Mouse (Mus musculus) heart, adult 11 months (tissue): ENCODE results near the gene Matk.

ENCODE experiments used
- DNase-seq: peaks from one replicate; pipeline ENCODE4 v3.0.0; 2022

Matk gene

DNA sequence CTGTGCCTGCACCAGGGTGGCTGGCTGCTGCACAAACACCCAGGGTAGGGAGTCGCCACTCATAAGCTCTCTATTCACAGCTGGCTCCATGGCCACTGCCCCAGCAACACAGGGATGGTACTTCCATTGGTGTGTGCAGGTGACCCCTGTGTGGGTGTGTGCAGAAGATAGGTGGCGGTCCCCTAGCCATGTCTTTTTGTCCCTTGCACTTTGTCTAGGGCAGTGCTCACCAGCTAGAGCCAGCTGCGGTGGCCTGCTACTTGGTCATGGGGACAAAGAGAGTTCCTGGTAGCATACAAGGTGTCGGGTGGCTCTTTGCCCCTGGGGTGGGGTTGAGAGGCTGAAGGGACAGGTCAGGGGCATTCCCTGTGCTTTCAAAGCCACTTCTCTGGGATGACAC lies 8.6 kb upstream of the Matk start:
- DNase-seq: peak; percentile 91

DNA sequence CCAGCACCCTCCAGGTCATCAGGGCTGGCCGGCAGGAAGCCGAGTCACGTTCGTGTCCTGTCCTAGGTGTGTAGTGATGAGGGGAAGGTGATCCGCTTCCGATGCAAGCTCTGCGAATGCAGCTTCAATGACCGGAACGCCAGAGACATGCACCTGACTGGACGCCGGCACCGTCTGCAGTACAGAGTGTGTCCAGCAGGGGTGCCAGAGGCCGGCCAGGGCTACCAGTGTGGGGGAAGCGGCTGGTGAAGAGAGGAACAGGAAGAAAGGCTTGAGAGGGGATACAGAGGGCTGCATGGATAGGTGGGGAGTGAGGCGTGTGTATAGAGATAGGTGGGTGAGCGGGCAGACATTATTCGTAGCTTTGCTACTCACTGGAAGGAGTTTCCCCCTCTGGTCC lies 8.1 kb upstream of the Matk start:
- DNase-seq: peak; percentile 95

DNA sequence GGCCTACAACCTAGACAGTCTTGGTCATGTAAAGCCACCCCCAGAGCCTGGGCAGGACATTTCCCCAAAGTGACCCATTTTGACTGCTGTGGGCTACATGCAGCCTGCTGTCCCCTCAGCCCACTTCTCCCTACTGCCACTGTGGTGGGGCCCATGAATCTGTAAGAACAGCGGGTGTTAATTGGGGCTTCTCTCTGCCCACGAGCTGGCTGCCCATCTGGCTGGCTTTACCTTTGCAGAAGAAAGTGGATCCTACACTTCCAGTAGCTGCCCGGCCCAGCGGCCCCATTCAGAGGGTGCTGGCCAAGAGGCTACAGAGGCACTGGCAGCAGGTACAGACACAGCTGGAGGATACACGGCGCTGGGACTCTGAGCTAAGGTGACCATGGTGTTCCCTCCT lies 7.6 kb upstream of the Matk start:
- DNase-seq: no peak

DNA sequence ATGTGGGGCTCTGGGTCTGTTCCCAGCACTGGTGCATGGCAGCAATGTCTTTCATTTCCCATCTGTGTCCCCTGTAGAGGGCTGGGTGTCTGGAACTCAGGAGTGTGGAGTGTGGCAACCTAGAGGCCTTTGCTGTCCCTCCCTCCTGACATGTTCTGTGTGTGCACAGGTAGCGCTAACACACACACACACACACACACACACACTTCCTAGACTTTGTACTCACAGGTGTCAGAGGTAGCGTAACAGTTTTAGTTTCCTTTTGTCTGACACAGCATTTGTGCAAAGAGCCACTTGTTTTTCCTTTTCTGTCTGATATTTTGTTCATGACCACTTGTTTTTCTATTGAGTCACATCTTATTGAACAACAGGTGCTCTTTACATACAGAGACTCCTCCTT lies 4.9 kb upstream of the Matk start:
- no peak for DNase-seq

DNA sequence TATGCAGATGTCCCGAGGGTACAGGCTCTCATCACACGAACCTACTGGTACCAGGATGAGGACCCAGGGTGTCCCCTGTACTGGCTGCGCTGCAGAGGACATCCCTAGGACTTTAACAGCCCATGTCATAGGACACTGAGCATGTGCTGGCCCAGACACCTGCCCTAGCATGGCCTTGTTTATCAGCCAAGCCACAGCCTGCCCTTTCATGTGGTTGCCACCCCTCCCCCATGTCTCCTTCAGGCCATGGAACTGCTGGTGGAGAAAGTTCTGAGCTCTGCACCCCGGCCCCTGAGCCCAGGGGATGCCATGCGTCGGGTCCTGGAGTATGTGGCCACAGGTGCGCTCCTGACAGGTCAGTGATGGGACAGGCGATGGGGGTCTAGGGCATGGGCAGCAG lies 3.3 kb upstream of the Matk start:
- no peak for DNase-seq

DNA sequence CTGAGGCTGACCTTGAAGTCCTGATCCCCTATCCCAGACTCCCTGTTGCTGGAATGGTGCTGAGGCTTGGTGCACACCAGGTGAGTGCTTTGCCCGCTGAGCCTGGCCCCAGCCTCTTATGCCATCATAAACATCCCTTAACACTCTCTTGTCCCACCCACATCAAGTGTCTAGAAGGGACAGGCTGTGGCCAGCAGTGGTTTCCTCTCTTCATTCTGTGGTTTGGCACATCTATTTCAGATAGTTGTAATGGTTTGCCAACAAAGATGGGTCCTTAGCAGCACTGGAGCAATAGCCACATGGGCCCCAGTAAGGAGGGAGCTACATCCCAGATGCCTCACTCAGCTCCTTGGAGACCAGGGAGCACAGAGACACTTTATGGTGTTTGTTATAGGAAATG lies 2.2 kb downstream of the Matk start:
- no peak for DNase-seq

DNA sequence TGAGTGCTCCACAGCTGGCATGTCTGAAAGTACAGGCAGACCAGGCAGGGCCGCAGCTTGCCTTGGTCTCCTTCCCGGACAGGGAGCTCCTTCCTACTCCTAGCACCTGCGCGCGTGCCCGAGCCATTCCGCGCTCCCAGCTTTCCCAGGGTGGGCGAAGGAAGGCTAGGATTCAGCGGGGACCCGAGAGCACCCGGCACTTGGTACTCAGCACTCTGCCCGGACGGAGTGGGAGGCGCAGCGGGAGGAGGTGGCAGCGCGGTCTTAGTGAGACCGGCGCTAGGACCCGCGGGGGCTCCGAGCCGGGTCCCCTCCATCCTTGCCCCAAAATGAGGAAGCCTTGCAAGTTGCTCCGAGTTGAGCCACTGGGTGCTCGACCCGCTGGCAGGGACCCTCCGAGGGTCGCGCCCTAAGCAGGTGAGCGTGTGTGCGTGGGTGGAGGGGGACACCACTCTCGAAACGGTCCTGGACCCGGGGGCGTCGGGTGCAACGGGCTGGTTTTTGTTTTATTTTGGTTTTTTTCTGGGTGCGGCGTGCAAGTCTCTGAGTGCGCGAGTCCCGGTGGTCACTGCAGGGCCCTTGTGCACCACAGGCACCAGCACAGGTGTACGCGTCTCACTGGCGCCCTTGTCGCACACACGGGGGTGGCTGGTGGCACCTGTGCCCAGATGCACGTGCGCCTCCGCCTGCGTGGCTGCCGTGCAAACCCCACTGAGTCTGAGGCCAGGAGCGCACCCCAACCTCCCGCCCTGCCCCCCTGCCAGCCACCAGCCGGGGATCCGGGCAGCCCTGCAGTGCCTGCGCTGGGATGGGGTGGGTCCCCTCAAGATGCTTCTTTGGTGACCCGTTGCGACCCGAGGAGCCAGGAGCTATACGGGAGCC lies 4.7 kb downstream of the Matk start:
- DNase-seq: no peak

DNA sequence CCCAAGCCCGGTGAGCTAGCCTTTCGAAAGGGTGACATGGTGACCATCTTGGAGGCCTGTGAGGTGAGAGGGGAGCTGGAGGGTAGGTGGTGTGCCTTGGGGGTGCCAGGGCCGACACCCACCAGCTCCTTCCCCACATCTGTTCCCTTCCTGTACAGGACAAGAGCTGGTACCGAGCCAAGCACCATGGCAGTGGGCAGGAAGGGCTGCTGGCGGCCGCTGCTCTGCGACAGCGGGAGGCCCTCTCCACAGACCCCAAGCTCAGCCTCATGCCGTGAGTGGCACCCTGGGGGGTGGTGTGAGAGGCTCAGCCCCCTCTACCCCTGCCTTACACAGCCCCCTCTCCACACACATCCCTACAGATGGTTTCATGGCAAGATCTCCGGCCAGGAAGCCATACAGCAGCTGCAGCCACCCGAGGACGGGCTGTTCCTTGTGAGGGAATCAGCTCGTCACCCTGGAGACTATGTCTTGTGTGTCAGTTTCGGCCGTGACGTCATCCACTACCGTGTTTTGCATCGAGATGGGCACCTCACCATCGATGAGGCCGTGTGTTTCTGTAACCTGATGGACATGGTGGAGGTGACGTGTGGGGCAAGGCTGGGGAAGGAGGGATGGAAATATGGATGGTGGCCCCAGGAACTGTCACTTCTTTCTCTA lies 6.6 kb downstream of the Matk start:
- DNase-seq: no peak

DNA sequence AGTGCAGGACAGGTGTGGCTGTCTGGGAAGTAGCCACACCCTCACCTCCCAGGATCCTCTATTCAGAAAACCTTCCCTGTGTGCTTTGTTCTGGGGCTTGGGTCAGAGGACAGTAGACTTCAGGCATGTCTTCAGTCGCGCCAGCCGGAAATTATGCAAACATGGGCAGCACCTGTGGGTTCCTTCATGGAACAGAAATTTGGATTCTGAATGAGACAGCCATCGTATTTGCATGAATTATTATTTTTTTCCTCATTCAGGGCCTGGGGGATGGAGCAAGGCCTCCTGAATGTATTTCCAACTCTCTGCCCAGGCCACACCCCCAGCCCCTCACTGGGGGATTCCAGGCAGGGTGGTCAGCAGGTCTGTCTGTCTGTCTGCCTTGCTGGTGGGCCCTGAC lies 8.3 kb downstream of the Matk start:
- no peak for DNase-seq

DNA sequence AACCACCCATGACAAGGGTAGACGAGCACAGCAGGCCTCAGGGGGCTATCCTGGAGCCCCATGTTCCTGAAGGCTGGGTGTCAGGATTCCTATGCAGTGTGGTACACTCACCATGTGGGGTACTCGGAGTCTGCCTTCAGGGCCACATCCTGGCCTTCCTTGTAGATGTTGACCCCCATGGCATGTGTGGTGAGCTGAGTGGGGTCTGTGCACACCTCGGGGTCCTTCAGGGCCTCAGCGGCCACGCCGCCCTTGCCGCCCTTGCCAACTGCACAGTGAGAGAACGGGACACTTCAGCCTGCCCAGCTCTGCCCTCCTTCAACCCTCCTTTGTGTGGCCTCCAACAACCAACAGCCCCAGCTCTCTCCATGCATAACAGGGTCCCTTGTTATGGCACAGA lies 12.8 kb downstream of the Matk start:
- peak; percentile 96 for DNase-seq

DNA sequence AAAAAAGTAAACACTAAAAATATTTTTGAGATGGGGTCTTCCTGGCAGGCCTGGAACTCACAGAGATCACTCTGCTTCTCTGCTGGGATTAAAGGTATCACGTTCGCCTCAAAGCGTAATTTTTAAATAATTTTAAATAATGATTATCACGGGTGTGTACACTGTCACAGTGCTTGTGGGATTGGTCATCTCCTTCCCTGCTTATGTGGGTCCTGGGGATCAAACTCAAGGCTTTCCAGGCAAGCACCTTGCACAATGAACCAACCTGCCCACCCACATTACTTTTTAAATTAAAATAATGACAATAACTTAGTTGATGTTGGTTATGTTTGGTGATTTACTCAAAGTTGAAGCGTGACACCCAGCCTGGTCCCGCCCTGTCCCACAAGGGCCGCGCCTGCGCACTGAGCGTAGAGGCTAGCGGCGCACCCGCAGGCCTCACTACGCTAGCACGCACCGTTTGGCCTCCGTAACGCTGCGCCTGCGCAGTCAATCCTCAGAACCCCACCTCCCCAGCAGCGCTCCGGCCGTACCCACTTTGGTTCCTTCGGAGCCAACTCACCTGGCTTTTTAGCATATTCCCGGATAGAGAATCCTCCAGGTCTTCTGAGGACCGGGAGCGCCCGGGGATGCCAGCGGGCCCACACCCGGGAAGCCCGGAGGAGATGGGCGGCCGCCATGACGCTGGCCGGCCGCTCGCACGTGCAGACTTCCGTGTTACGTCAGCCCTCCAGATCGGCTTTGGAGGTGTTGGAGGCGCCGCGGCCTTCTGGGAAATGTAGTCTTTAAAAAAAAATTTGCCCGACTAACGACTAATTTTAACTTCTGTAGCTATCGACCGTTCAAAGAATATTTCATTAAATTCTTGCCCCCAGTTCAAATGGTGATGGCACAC lies 13.7 kb downstream of the Matk start, which contains the start of the genes Mrpl54 and Apba3:
Mrpl54 (minus strand) TSS at position 724 of the 895 bp plus-strand sequence.
Apba3 (plus strand) TSS at position 750 of the 895 bp plus-strand sequence.
- peak; percentile 100 for DNase-seq

DNA sequence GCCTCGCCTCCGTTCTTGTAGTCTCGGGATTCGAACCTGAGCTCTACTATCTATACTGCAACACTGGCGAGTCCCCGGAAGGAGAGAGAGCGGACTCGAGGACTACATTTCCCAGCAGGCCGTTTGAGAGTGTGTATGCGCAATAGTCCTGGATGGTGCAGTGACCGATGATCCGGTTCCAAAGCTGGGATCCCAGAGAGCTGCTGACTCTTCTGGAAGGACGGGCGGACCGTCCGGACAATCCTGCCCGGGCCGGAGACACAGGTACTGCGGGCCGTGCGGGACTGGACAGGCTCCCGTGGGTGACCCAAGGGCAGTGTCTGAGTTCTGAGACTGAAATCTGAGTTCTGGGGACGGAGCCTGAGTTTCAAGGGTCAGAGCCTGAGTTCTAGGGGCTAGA lies 15.3 kb downstream of the Matk start:
- DNase-seq: peak; percentile 99

DNA sequence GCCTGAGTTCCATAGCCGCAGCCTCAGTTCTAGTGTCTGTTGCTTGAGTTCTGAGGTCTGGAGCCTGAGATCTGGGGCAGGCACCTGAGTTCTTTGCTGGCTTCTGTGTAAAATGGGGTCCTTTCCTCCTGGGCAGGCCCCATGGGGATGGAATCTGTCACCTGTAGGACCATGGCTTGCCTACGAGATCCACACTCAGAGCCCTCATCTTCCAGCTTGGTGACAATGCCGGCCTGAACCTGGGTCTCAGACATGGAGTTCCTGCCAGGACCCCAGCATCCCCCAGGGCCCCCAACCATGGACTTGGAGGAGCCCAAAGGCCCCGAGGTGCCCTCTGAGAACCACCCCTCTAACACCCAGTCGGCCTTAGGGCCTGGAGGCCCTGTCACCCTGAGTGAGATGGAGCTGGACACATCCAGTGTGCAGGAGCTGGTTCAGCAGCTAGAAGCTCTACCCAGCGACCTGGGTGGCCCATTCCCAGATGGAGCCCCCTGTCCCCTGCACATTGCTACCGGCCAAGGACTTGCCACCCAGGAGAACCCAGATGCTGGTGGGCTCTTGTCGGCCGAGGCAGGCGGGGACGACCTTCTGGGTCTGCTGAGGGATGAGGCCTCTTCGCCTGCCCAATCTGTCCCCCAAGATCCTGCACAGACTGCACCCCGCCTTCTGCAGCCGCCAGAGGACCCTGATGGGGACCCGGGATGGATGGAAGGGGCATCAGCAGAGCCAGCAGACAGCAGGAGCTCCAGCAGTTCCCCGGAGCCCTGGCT lies 16.1 kb downstream of the Matk start:
- peak; percentile 95 for DNase-seq

DNA sequence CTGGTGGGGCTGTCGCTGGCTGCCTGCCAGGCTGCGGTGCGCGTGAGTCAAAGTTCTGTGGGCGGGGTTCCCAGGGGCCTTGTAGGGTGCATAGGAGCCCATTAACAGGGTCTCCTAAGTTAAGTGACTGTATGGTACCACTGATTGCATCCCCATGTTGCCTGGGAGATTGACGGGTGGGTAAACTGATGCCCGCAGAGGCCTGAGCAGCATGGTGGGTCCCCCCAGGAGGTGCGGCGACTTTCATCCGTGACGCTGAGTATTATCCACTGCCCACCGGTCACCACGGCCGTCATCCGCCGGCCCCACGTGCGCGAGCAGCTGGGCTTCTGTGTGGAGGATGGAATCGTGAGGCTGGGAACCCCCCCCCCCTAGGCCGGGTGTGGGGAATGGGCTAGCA lies 19.6 kb downstream of the Matk start:
- DNase-seq: peak; percentile 90

DNA sequence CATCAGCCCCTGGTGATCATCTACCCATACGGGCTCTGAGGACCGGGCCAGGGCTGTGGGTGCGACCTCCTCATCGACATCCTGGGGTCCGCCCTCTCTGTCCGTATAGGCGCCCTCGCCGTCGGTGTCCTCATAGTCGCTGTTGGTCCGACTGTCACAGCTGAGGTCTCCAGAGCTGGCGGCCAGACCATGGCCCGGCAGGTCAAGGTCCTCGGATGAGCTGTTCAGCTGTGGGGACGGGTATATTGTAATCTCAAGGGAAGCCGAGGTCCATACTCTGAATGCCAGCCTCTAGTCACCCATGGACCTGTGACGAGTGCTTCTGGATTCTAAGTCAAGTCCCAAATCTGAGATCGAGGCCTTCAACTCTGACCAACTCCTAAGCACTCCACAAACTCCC lies 21.1 kb downstream of the Matk start:
- DNase-seq: no peak

DNA sequence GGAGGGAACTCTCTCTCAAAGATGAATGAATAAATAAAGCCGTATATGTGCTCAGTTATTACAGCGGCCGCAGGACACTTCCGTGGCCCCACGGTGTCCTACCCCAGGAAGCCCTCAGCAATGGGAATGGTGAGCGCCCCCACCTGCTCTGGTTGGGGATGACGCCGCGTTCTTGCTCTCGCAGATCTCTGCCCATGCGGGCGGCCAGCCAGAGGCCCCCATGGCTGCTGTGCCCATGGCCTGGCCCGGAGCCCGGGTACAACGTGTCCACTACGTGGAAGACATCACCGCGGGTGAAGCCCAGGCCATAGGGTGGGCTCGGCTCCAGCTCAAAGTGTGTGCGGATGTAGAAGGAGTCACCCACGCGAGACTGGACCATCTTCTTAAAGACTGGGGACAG lies 24.9 kb downstream of the Matk start:
- DNase-seq: no peak

DNA sequence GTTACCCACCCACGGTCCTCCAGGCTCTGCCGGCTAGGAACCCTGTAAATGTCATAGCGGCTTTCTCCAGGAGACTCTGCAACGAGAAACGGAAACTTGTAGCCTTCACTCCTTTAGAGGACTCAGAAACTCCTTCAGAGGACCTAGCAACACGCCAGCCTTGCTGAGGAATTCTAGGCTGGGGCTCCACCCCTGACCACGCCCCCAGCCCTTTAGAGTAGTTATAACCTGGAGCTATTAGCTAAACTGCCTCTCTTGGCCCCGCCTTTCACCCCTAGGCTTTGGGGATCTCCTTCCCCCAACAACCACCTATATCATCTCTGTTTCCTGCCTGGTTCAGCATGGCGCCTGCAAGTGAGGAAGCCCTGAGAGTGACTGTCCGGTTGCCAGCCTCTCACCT lies 26.8 kb downstream of the Matk start:
- no peak for DNase-seq

DNA sequence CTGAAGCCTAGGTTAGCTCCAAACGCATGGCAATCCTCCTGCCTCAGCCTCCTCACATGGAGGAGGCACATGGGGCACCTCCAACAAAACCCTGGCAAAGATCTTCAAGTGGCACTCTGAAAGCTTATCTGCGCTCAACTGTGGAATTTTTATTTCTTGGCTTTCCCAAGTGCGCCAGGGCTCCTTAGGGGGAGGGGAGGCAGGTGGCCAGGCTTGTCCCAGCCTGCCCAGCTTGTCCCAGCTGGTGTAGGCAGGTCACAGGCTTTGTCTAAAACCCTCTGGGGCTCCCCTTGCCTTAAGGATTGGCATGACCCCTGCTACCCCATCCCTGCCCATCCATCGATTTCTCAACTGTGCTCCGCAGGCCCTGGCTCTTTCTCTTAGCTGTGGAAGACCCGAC lies 31.5 kb downstream of the Matk start:
- DNase-seq: no peak

DNA sequence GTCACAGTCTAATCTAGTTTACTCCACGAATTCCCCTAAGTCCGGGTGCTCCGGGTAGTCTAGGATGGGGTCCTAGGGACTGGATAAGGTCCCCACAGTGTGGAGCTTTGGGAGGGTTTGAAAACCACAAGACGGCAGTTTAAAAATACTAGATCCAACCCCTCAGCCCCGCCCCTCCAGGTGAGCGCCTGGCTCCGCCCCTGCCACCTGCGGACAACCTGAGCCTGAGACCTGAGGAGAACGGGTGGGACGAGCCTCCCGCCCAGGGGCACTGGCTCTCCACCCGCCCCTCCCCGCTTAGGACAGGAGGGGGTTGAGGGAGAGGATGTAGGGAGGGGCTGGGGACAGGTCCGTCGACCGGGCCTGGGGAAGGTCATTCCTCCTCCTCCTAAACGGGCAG lies 32.0 kb downstream of the Matk start:
- DNase-seq: no peak

DNA sequence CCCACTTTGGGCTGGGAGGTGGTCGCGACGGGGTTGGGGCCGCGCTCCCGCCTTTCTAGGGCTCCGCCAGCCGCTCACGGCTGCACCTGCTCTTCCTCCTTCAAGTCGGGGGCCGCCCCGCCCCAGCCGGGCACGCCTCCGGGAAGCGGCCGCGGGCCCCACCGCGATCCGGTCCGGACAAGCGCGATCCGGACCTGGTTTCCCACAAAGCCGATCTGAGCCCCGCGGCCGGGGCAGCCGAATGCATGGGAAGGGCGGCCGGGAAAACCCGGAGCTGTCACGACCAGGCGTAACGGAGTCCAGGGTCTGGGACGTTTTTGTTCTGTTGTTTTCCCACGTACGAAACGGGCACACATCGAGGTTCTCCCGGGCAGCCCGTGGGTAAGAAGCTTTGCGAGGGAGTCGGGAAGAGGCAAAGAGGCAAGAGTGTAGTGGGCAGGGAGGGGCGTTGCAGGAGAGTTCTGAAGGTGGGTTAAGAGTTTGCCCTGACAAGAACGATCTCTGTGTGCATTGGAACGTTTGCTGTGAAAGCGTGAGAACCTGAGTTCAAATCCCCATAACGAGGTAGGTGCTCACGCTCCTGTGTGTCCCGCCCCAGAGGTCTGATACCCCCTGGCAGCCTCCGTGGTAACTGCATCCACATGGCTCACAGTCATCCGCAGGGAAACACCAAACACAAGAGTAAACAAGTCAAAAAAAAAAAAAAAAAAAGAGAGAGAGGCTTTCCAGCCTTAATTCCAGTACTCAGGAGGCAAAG lies 33.1 kb downstream of the Matk start:
- peak; percentile 98 for DNase-seq

DNA sequence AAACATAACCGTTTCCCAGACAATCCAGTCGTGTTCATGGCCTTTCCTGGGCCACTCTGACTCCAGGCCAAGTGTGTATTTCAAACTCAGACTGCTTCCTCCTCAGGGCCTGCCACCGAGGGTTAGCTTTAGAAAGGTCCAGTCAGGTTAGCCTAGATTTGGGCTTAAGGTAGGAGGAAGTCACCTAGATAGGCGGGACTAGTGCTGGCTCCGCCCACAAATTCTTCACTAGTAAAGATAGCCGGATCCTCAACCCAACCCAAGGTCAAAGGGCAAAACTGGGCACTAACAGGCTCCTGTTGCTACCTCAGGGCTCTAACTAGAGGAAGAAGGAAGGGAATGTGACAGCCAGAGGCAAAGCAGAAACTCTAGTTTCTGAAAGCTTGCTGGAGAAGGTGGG lies 33.9 kb downstream of the Matk start:
- no peak for DNase-seq
